Mouse (Mus musculus): ENCODE data around the gene Nxpe2. TPM values are rescaled to one million over a fixed set of nuclear protein-coding genes. Genes with fewer than 3 reads are reported as not detected.

Nxpe2 gene
- polyA plus RNA-seq, 1 experiment from 2014 or later, result 1.8 TPM

DNA sequence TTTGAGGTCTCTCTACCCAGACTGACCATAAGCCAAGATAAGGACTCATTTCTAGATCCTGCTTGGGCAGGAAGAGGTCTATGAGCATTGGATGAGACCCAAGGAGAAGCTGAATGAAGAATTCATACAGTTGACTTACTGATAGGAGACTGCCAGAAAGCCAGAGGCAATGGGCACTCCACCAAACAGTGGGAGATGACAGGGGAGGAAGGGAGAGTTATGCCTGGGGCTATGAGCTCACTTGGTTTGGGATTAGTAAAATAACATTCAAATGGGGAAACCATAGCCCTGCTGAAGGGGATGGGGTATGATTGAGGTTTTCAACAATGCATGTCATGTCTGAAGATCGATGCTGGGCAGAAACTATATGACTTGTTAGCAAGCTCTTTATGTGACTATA, 63.0 kb downstream of the Nxpe2 start:
- H3K27me3 ChIP-seq, result no peaks in the 10 kb centered on the region
- no peak for ATAC-seq (ENCODE audit: insufficient number of reproducible peaks, low FRiP score, low TSS enrichment, low read depth)
- 87% methylated on average over 1 of the region's 1 CpGs for WGBS

DNA sequence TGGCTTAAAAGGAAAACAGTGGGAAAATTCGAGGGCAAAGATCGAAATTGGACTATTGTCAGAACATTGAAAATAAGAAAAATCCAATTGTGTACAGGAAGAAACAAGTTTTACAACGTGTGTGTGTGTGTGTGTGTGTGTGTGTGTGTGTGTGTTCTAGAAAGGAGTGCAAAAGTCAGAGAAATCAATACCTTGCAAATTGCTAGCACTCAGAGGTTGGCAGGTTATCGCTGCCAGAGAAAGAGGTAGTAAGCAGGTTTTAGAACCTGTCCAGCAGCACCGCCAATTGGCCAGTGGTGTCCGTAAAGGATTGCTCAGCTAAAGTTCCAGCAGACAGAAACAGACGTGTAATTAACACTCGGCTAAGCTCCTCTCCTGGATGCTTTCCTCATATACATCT, 69.0 kb downstream of the Nxpe2 start:
- WGBS, result 84% methylated on average over 8 of the region's 8 CpGs
- H3K4me2 ChIP-seq, result no peak overlapping the region
- H3K9ac ChIP-seq, result no peak overlapping the region

More for the DNA sequence above, 63.0 kb downstream of the Nxpe2 start:
- Histone ChIP-seq H3K4me2 (no peak overlapping the region), H3K27ac (no peak overlapping the region), H3K9me3 (no peaks in the 10 kb centered on the region), H3K4me1 (no peaks in the 10 kb centered on the region), H3K9ac (no peak overlapping the region), H3K36me3 (no peaks in the 10 kb centered on the region), H3K4me3 (no peak overlapping the region)

DNA sequence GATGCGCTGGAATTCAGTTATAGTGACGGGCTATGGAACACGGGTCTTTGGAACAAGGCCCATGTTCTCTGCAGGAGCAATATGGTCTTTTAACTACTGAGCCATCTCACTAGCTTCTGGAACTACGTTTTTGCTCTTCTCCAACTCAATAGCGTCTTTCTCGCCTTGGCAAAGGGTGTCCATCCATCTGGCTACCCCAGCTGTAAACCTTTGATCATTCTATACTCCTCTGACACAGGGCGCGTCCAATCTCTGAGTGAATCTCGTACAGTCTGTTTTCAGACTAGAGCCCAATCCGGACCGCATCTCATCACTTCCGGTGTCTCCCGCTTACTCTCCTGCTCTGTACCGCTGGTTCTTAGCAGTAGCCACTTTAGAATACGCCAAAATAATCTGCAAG, 76.4 kb downstream of the Nxpe2 start:
- Histone ChIP-seq H3K4me1 (no peaks in the 10 kb centered on the region), H3K4me3 (no peak overlapping the region), H3K27ac (no peak overlapping the region), H3K9ac (no peak overlapping the region), H3K4me2 (no peak overlapping the region), H3K27me3 (no peaks in the 10 kb centered on the region), H3K36me3 (no peaks in the 10 kb centered on the region), H3K9me3 (no peaks in the 10 kb centered on the region)
- ATAC-seq (ENCODE audit: insufficient number of reproducible peaks, low FRiP score, low TSS enrichment, low read depth), result no peak
- WGBS, result 92% methylated on average over 15 of the region's 15 CpGs

More for the DNA sequence above, 69.0 kb downstream of the Nxpe2 start:
- Histone ChIP-seq H3K36me3 (no peaks in the 10 kb centered on the region), H3K4me1 (no peaks in the 10 kb centered on the region), H3K9me3 (no peaks in the 10 kb centered on the region), H3K27me3 (no peaks in the 10 kb centered on the region), H3K27ac (no peak overlapping the region), H3K4me3 (no peak overlapping the region)
- ATAC-seq (ENCODE audit: insufficient number of reproducible peaks, low FRiP score, low TSS enrichment, low read depth), result no peak

Other genes starting within 250 kb of the Nxpe2 start
- 7.1 and 7.9 TPM in 2 replicates for gene Nxpe4, start 191.4 kb downstream of the Nxpe2 start, polyA plus RNA-seq (2015; fragmentation: Nextera tagmentation; extraction: Ambion mirVana)
- gene Rexo2, start 127.2 kb upstream of the Nxpe2 start, polyA plus RNA-seq (2015; fragmentation: Nextera tagmentation; extraction: Ambion mirVana), result 153 and 154 TPM in 2 replicates
- 123 and 125 TPM in 2 replicates for gene Rbm7, start 141.8 kb upstream of the Nxpe2 start, polyA plus RNA-seq (2015; fragmentation: Nextera tagmentation; extraction: Ambion mirVana)
- 27.3 and 31.2 TPM in 2 replicates for gene Gm5617, start 142.0 kb upstream of the Nxpe2 start, polyA plus RNA-seq (2015; fragmentation: Nextera tagmentation; extraction: Ambion mirVana)